Comparison of ENCODE assay signal across 10 mouse cellular contexts in genomic region chr11:97796910-97797309, GRCm38 (mm10). TPM values are rescaled to one million over a fixed set of nuclear protein-coding genes. Genes with fewer than 3 reads are reported as not detected.
DNase-seq lines count a peak whose midpoint lies in the region; ATAC-seq and TF ChIP-seq lines count a peak whose summit lies in the region.
"Had no signal": no experiment of that assay in that cellular context is flagged by ENCODE, and none has a peak within 500 bp of the region (broad histone marks: within the 10 kb centered on the region; RNA-seq: fewer than 3 reads in every experiment).

No protein-coding gene starts in this region.

- no peak for TF ChIP-seq EP300 in ES-Bruce4 (IDR thresholded peaks at IDR 0.05; ENCODE audit: insufficient read depth, low read depth, low read length)

- H3K36me3 ChIP-seq in hindbrain, embryonic 11.5 days (ENCODE audit: control insufficient read depth, insufficient read depth, low read length) = no peaks in the 10 kb centered on the region
- no peaks in the 10 kb centered on the region for H3K36me3 ChIP-seq in hindbrain, embryonic 10.5 days
- H3K36me3 ChIP-seq in ES-Bruce4 (ENCODE audit: control insufficient read depth, insufficient read depth, low read length, poor library complexity, severe bottlenecking) = no peaks in the 10 kb centered on the region
- no peaks in the 10 kb centered on the region; the same call in 1 of the 2 replicates for H3K36me3 ChIP-seq in limb, embryonic 10.5 days
- H3K36me3 ChIP-seq: embryonic facial prominence, embryonic 12.5 days; limb, embryonic 15.5 days had no signal

- no peaks in the 10 kb centered on the region for H3K27me3 ChIP-seq in hindbrain, embryonic 11.5 days (ENCODE audit: control insufficient read depth, insufficient read depth, low read length)
- H3K27me3 ChIP-seq in hindbrain, embryonic 10.5 days (ENCODE audit: insufficient read depth, poor library complexity, severe bottlenecking) = no peaks in the 10 kb centered on the region
- H3K27me3 ChIP-seq in ES-Bruce4 (ENCODE audit: control insufficient read depth, insufficient read depth, low read length, poor library complexity, severe bottlenecking) = no peaks in the 10 kb centered on the region
- no peaks in the 10 kb centered on the region for H3K27me3 ChIP-seq in limb, embryonic 10.5 days (ENCODE audit: low read depth, poor library complexity, severe bottlenecking)
- H3K27me3 ChIP-seq: embryonic facial prominence, embryonic 12.5 days; limb, embryonic 15.5 days had no signal

- no peak overlapping the region for H3K4me2 ChIP-seq in hindbrain, embryonic 11.5 days (replicated peaks; ENCODE audit: low read depth, low read length)
- H3K4me2 ChIP-seq: embryonic facial prominence, embryonic 12.5 days; limb, embryonic 15.5 days had no signal

- H3K4me1 ChIP-seq in hindbrain, embryonic 11.5 days (replicated peaks; ENCODE audit: control insufficient read depth, insufficient read depth, low read length) = peaks cover 5% of the 10 kb centered on the region; the same call in 1 of the 2 replicates
- H3K4me1 ChIP-seq in hindbrain, embryonic 10.5 days (replicated peaks) = peaks cover 30% of the 10 kb centered on the region
- H3K4me1 ChIP-seq in ES-Bruce4 (ENCODE audit: control insufficient read depth, insufficient read depth, low read length) = no peaks in the 10 kb centered on the region
- peaks cover 30% of the 10 kb centered on the region for H3K4me1 ChIP-seq in limb, embryonic 10.5 days

- no peak overlapping the region for H3K4me3 ChIP-seq in hindbrain, embryonic 11.5 days (ENCODE audit: low read depth, low read length)
- no peak overlapping the region for H3K4me3 ChIP-seq in hindbrain, embryonic 10.5 days
- H3K4me3 ChIP-seq in ES-Bruce4 (ENCODE audit: low read depth, low read length) = no peak overlapping the region
- no peak overlapping the region for H3K4me3 ChIP-seq in limb, embryonic 10.5 days
- H3K4me3 ChIP-seq: embryonic facial prominence, embryonic 12.5 days; limb, embryonic 15.5 days had no signal

- no peak for TF ChIP-seq CTCF in ES-Bruce4 (IDR thresholded peaks at IDR 0.05; ENCODE audit: low read depth, low read length)

- 5% methylated on average over 6 of the region's 6 CpGs for WGBS in hindbrain, embryonic 11.5 days
- WGBS in hindbrain, embryonic 10.5 days = 5% methylated on average over 6 of the region's 6 CpGs
- 5% methylated on average over 6 of the region's 6 CpGs for WGBS in limb, embryonic 10.5 days

- no peaks in the 10 kb centered on the region for H3K9me3 ChIP-seq in hindbrain, embryonic 11.5 days (ENCODE audit: control insufficient read depth, low read length)
- H3K9me3 ChIP-seq in hindbrain, embryonic 10.5 days = no peaks in the 10 kb centered on the region
- no peaks in the 10 kb centered on the region for H3K9me3 ChIP-seq in ES-Bruce4 (replicated peaks; ENCODE audit: control insufficient read depth, insufficient read depth, low read length, poor library complexity, severe bottlenecking)
- H3K9me3 ChIP-seq in limb, embryonic 10.5 days (replicated peaks) = no peaks in the 10 kb centered on the region
- H3K9me3 ChIP-seq: embryonic facial prominence, embryonic 12.5 days; limb, embryonic 15.5 days had no signal

- no peak for TF ChIP-seq POLR2A in ES-Bruce4 (IDR thresholded peaks at IDR 0.05; ENCODE audit: insufficient read depth, low read length)

- ATAC-seq in hindbrain, embryonic 11.5 days (ENCODE audit: low FRiP score) = no peak
- ATAC-seq in granulocyte monocyte progenitor cell, adult 5-6 weeks (replicated peaks; ENCODE audit: poor library complexity, severe bottlenecking) = no peak

- H3K9ac ChIP-seq in hindbrain, embryonic 11.5 days (ENCODE audit: low read depth, low read length) = no peak overlapping the region
- peak overlapping the region; percentile 85; the same call in 1 of the 2 replicates for H3K9ac ChIP-seq in ES-Bruce4 (ENCODE audit: low read depth, poor library complexity, severe bottlenecking)
- H3K9ac ChIP-seq: embryonic facial prominence, embryonic 12.5 days; limb, embryonic 15.5 days had no signal

- intact Hi-C loops in heart, postnatal 10 days (cut with DNase I) = loop anchor here (5.0 kb wide), 1 partner anchor 190 kb away; the partner anchor contains the start of gene Plxdc1

- no peak overlapping the region for H3K27ac ChIP-seq in hindbrain, embryonic 11.5 days (ENCODE audit: low read depth, low read length)
- H3K27ac ChIP-seq in hindbrain, embryonic 10.5 days = no peak overlapping the region
- peak overlapping the region; percentile 7; the same call in 1 of the 2 replicates for H3K27ac ChIP-seq in ES-Bruce4 (ENCODE audit: insufficient read depth, low read length)
- H3K27ac ChIP-seq in limb, embryonic 10.5 days = no peak overlapping the region
- H3K27ac ChIP-seq: embryonic facial prominence, embryonic 12.5 days had no signal

- peak; percentile 73 for DNase-seq in hindbrain, embryonic 11.5 days (ENCODE audit: low spot score)
- no peak for DNase-seq in hindbrain, embryonic 10.5 days (ENCODE audit: low spot score)
- DNase-seq in c-Kit-positive CD71-positive TER-119-negative erythroid progenitor cells, embryonic 14.5 days (ENCODE audit: low read depth) = peak; percentile 59
- DNase-seq in heart, postnatal 10 days = peak; percentile 61 to 74
- DNase-seq in limb, embryonic 10.5 days (ENCODE audit: low spot score) = peak; percentile 67
- peak; percentile 80 for DNase-seq in right cerebral cortex, adult 18-20 months

RNA-seq across cellular contexts. Expression of gene Lasp1, which starts 1.9 kb away (rescaled TPM):
- polyA plus RNA-seq in hindbrain, embryonic 11.5 days (2014; fragmentation: Nextera tagmentation; extraction: Ambion mirVana) = 45.8 and 61.1 TPM in 2 replicates
- 77.7 and 90.1 TPM in 2 replicates for polyA plus RNA-seq in hindbrain, embryonic 10.5 days (2016; fragmentation: Nextera tagmentation; extraction: Ambion mirVana)
- 228 and 231 TPM in 2 replicates for polyA plus RNA-seq in ES-Bruce4 (2011; ENCODE audit: insufficient read depth, insufficient read length, low read depth, missing spikeins)
- 10 to 100 TPM; 74.9 to 76.4 TPM for total RNA-seq in heart, postnatal 10 days (2021)
- polyA plus RNA-seq in limb, embryonic 10.5 days (2016; fragmentation: Nextera tagmentation; extraction: Ambion mirVana) = 90.0 and 110 TPM in 2 replicates
- 60.5 and 60.7 TPM in 2 replicates for total RNA-seq in granulocyte monocyte progenitor cell, adult 5-6 weeks (2014; fragmentation: Nextera tagmentation)
- 92.5 and 124 TPM in 2 replicates for total RNA-seq in granulocyte monocyte progenitor cell, adult 5-6 weeks (2017)

RNA-seq across cellular contexts. Expression of gene Rpl23, which starts 14.7 kb away (rescaled TPM):
- polyA plus RNA-seq in hindbrain, embryonic 11.5 days (2014; fragmentation: Nextera tagmentation; extraction: Ambion mirVana) = 437 and 458 TPM in 2 replicates
- polyA plus RNA-seq in hindbrain, embryonic 10.5 days (2016; fragmentation: Nextera tagmentation; extraction: Ambion mirVana) = 381 and 439 TPM in 2 replicates
- 777 and 842 TPM in 2 replicates for polyA plus RNA-seq in ES-Bruce4 (2011; ENCODE audit: insufficient read depth, insufficient read length, low read depth, missing spikeins)
- total RNA-seq in heart, postnatal 10 days (2021) = 100 to 1,000 TPM; 677 to 703 TPM
- polyA plus RNA-seq in limb, embryonic 10.5 days (2016; fragmentation: Nextera tagmentation; extraction: Ambion mirVana) = 449 and 506 TPM in 2 replicates
- total RNA-seq in granulocyte monocyte progenitor cell, adult 5-6 weeks (2014; fragmentation: Nextera tagmentation) = 2,177 and 2,335 TPM in 2 replicates
- total RNA-seq in granulocyte monocyte progenitor cell, adult 5-6 weeks (2017) = 2,263 and 3,329 TPM in 2 replicates

RNA-seq across cellular contexts. Expression of gene 1700001P01Rik, which starts 21.2 kb away (rescaled TPM):
- 0.39 and 0.60 TPM in 2 replicates for polyA plus RNA-seq in hindbrain, embryonic 11.5 days (2014; fragmentation: Nextera tagmentation; extraction: Ambion mirVana)
- 0.37 and 0.80 TPM in 2 replicates for polyA plus RNA-seq in hindbrain, embryonic 10.5 days (2016; fragmentation: Nextera tagmentation; extraction: Ambion mirVana)
- polyA plus RNA-seq in ES-Bruce4 (2011; ENCODE audit: insufficient read depth, insufficient read length, low read depth, missing spikeins) = 0.99 TPM in 1 of 2 replicates, not detected in the other
- not detected for total RNA-seq in heart, postnatal 10 days (2021)
- polyA plus RNA-seq in limb, embryonic 10.5 days (2016; fragmentation: Nextera tagmentation; extraction: Ambion mirVana) = 0.43 and 0.74 TPM in 2 replicates
- total RNA-seq in granulocyte monocyte progenitor cell, adult 5-6 weeks (2014; fragmentation: Nextera tagmentation) = not detected in 2 replicates
- not detected in 2 replicates for total RNA-seq in granulocyte monocyte progenitor cell, adult 5-6 weeks (2017)
- polyA plus RNA-seq: embryonic facial prominence, embryonic 12.5 days had no signal

RNA-seq across cellular contexts. Expression of gene Cwc25, which starts 30.6 kb away (rescaled TPM):
- 13.1 and 17.0 TPM in 2 replicates for polyA plus RNA-seq in hindbrain, embryonic 11.5 days (2014; fragmentation: Nextera tagmentation; extraction: Ambion mirVana)
- 19.4 and 20.6 TPM in 2 replicates for polyA plus RNA-seq in hindbrain, embryonic 10.5 days (2016; fragmentation: Nextera tagmentation; extraction: Ambion mirVana)
- 14.5 and 16.9 TPM in 2 replicates for polyA plus RNA-seq in ES-Bruce4 (2011; ENCODE audit: insufficient read depth, insufficient read length, low read depth, missing spikeins)
- total RNA-seq in heart, postnatal 10 days (2021) = 10 to 100 TPM; 10.8 to 11.8 TPM
- 17.8 and 21.6 TPM in 2 replicates for polyA plus RNA-seq in limb, embryonic 10.5 days (2016; fragmentation: Nextera tagmentation; extraction: Ambion mirVana)
- total RNA-seq in granulocyte monocyte progenitor cell, adult 5-6 weeks (2014; fragmentation: Nextera tagmentation) = 9.0 and 13.0 TPM in 2 replicates
- total RNA-seq in granulocyte monocyte progenitor cell, adult 5-6 weeks (2017) = 16.3 and 18.9 TPM in 2 replicates

RNA-seq across cellular contexts. Expression of gene B230217C12Rik, which starts 43.7 kb away (rescaled TPM):
- polyA plus RNA-seq in hindbrain, embryonic 11.5 days (2014; fragmentation: Nextera tagmentation; extraction: Ambion mirVana) = 15.1 TPM in 2 replicates
- polyA plus RNA-seq in hindbrain, embryonic 10.5 days (2016; fragmentation: Nextera tagmentation; extraction: Ambion mirVana) = 10.0 and 12.3 TPM in 2 replicates
- 2.8 and 3.4 TPM in 2 replicates for polyA plus RNA-seq in ES-Bruce4 (2011; ENCODE audit: insufficient read depth, insufficient read length, low read depth, missing spikeins)
- total RNA-seq in heart, postnatal 10 days (2021) = 1 to 10 TPM in 1 of 2 experiments, under 1 TPM in 1; 0.84 to 1.0 TPM
- 10.9 and 14.0 TPM in 2 replicates for polyA plus RNA-seq in limb, embryonic 10.5 days (2016; fragmentation: Nextera tagmentation; extraction: Ambion mirVana)
- 3.8 TPM in 1 of 2 replicates, not detected in the other for total RNA-seq in granulocyte monocyte progenitor cell, adult 5-6 weeks (2014; fragmentation: Nextera tagmentation)
- total RNA-seq in granulocyte monocyte progenitor cell, adult 5-6 weeks (2017) = 1.3 TPM in 1 of 2 replicates, not detected in the other
